21 mouse cellular contexts compared by ENCODE assay signal in genomic region chr7:99116781-99117180, GRCm38 (mm10). TPM values are rescaled to one million over a fixed set of nuclear protein-coding genes. Genes with fewer than 3 reads are reported as not detected.
DNase-seq lines count a peak whose midpoint lies in the region; ATAC-seq lines count a peak whose summit lies in the region.
"Had no signal": no experiment of that assay in that cellular context is flagged by ENCODE, and none has a peak within 500 bp of the region (broad histone marks: within the 10 kb centered on the region; RNA-seq: fewer than 3 reads in every experiment).

No protein-coding gene starts in this region.

- H3K9me3 ChIP-seq in kidney, embryonic 16.5 days (ENCODE audit: low read length), result no peaks in the 10 kb centered on the region
- H3K9me3 ChIP-seq: embryonic facial prominence, embryonic 13.5 days; embryonic facial prominence, embryonic 15.5 days; forebrain, embryonic 10.5 days; forebrain, embryonic 12.5 days had no signal

- no peak for ATAC-seq in kidney, embryonic 16.5 days (ENCODE audit: low FRiP score, low TSS enrichment)
- ATAC-seq: forebrain, embryonic 14.5 days; forebrain, embryonic 16.5 days had no signal

- intact Hi-C loops in heart, postnatal 14 days (cut with DNase I), result no loop called here

- no peak overlapping the region for H3K4me3 ChIP-seq in kidney, embryonic 16.5 days (ENCODE audit: low read length)
- H3K4me3 ChIP-seq: embryonic facial prominence, embryonic 13.5 days; embryonic facial prominence, embryonic 15.5 days; erythroblast, embryonic 14.5 days; forebrain, embryonic 10.5 days; forebrain, embryonic 12.5 days had no signal

- no peaks in the 10 kb centered on the region for H3K27me3 ChIP-seq in kidney, embryonic 16.5 days (ENCODE audit: insufficient read depth, low read length)
- H3K27me3 ChIP-seq: embryonic facial prominence, embryonic 13.5 days; embryonic facial prominence, embryonic 15.5 days; forebrain, embryonic 12.5 days had no signal

- WGBS in kidney, embryonic 16.5 days, result 70% methylated on average over 3 of the region's 3 CpGs

- 0 out of 2 replicates have a peak, but pooled peaks cover 5% of the 10 kb centered on the region for H3K36me3 ChIP-seq in kidney, embryonic 16.5 days (ENCODE audit: insufficient read depth, low read length)
- H3K36me3 ChIP-seq: forebrain, embryonic 10.5 days; forebrain, embryonic 12.5 days had no signal

- no peak overlapping the region for H3K27ac ChIP-seq in kidney, embryonic 16.5 days (ENCODE audit: low read length)
- H3K27ac ChIP-seq: embryonic facial prominence, embryonic 13.5 days; embryonic facial prominence, embryonic 15.5 days; forebrain, embryonic 10.5 days; forebrain, embryonic 12.5 days had no signal

- peak; percentile 81 for DNase-seq in heart, adult 11 months
- DNase-seq in heart, postnatal 14 days, result no peak
- DNase-seq in kidney, adult 9 months, result peak; percentile 52
- DNase-seq: adrenal gland, adult 2 months; adrenal gland, postnatal 10 days; adrenal gland, postnatal 25 days; cerebellum, adult 11 months; cerebellum, adult 18-20 months; cerebellum, adult 8-10 months; cerebellum, adult 9-11 months; cerebellum, postnatal 14 days; cerebellum, postnatal 36 days; embryo, embryonic 11 days had no signal

- 0 out of 2 replicates have a peak, but pooled peaks cover 4% of the 10 kb centered on the region for H3K4me1 ChIP-seq in kidney, embryonic 16.5 days (ENCODE audit: insufficient read depth, low read length)
- H3K4me1 ChIP-seq: forebrain, embryonic 10.5 days; forebrain, embryonic 12.5 days had no signal

- no peak overlapping the region for H3K4me2 ChIP-seq in kidney, embryonic 16.5 days (replicated peaks; ENCODE audit: low read depth, low read length)
- H3K4me2 ChIP-seq: embryonic facial prominence, embryonic 13.5 days; embryonic facial prominence, embryonic 15.5 days; forebrain, embryonic 12.5 days had no signal

- H3K9ac ChIP-seq in kidney, embryonic 16.5 days (replicated peaks; ENCODE audit: low read length), result no peak overlapping the region
- H3K9ac ChIP-seq: embryonic facial prominence, embryonic 13.5 days; embryonic facial prominence, embryonic 15.5 days; forebrain, embryonic 12.5 days had no signal

RNA-seq across cellular contexts. Expression of gene Uvrag, which starts 24.2 kb away (rescaled TPM):
- total RNA-seq in heart, postnatal 14 days (2021), result 10 to 100 TPM; 28.2 to 28.3 TPM
- 16.6 and 18.7 TPM in 2 replicates for polyA plus RNA-seq in kidney, embryonic 16.5 days (2015; fragmentation: Nextera tagmentation; extraction: Ambion mirVana)

Comparison
In these comparisons a context has a peak if more than half of its experiments do, and no peak if none do; other contexts are left out.
1. DNase-seq: peak in heart, adult 11 months (single experiment) and kidney, adult 9 months (single experiment); none in heart, postnatal 14 days (0 of 2).